Mouse (Mus musculus) neural tube, embryonic 14.5 days (tissue): ENCODE measurements around the gene Cab39l. TPM values are rescaled to one million over a fixed set of nuclear protein-coding genes. Genes with fewer than 3 reads are reported as not detected.
A peak's percentile ranks its signal among the peaks of the same experiment; 100 is the strongest.

ENCODE experiments used
- ATAC-seq: fragments of 200-750 bp; cut with Nextera tagmentation; 2 replicates; pipeline ENCODE4 v1.8.0; 2017; ENCODE audit warnings: low read depth, mild to moderate bottlenecking, moderate TSS enrichment, moderate library complexity
- H3K27ac ChIP-seq: fragments of 300-500 bp; sonication (generic); 2 replicates; pipeline ENCODE4 v1.5.1; 2014; ENCODE audit warnings: low read depth, mild to moderate bottlenecking, control low read depth, low read length, moderate library complexity, mixed read lengths
- H3K27me3 ChIP-seq: fragments of 300-500 bp; sonication (generic); 2 replicates; pipeline ENCODE4 v1.6.1; 2014; ENCODE audit warnings: low read length; ENCODE audit not compliant: control insufficient read depth, insufficient read depth
- H3K36me3 ChIP-seq: fragments of 300-500 bp; sonication (generic); 2 replicates; pipeline ENCODE4 v1.6.1; 2014; ENCODE audit warnings: low read length, mixed read lengths; ENCODE audit not compliant: control insufficient read depth, insufficient read depth
- H3K4me1 ChIP-seq: fragments of 300-500 bp; sonication (generic); 2 replicates; pipeline ENCODE4 v1.6.1; 2014; ENCODE audit warnings: low read length; ENCODE audit not compliant: control insufficient read depth, insufficient read depth
- H3K4me2 ChIP-seq: fragments of 300-500 bp; sonication (generic); 2 replicates; pipeline ENCODE4 v1.6.1; 2014; ENCODE audit warnings: mild to moderate bottlenecking, low read depth, low read length, control low read depth
- H3K4me3 ChIP-seq: fragments of 300-500 bp; sonication (generic); 2 replicates; pipeline ENCODE4 v1.5.1; 2014; ENCODE audit warnings: low read depth, low read length, control low read depth, mixed read lengths
- H3K9ac ChIP-seq: fragments of 300-500 bp; sonication (generic); replicated peaks from 2 replicates; pipeline ENCODE4 v1.6.1; 2014; ENCODE audit warnings: low read depth, mild to moderate bottlenecking, control low read depth, low read length, mixed read lengths
- H3K9me3 ChIP-seq: fragments of 300-500 bp; sonication (generic); 2 replicates; pipeline ENCODE4 v1.6.1; 2016; ENCODE audit warnings: low read length; ENCODE audit not compliant: control insufficient read depth
- WGBS: fragments of 180-500 bp; shearing (Covaris S2); extraction: QIAGEN DNeasy Blood & Tissue Kit; methylation state at CpG from one replicate; pipeline ENCODE4 v1.1.7; 2014; 5-methylcytosine and 5-hydroxymethylcytosine counted together
- polyA plus RNA-seq: library from polyadenylated mRNA; unstranded; fragments of >200 nt; fragmentation: Nextera tagmentation; extraction: Ambion mirVana; gene quantifications from 2 replicates; pipeline ENCODE4 v1.2.1, GENCODE M21; 2014

The Cab39l gene
- polyA plus RNA-seq, 1 experiment from 2014 or later, result 20.3 TPM

- WGBS, result 77% methylated on average over 6 of the region's 6 CpGs
- no peaks in the 10 kb centered on the region for H3K4me1 ChIP-seq
- no peak for ATAC-seq
- H3K36me3 ChIP-seq, result no peaks in the 10 kb centered on the region
- H3K27me3 ChIP-seq, result no peaks in the 10 kb centered on the region
- H3K27ac ChIP-seq, result no peak overlapping the region
- H3K4me3 ChIP-seq, result no peak overlapping the region
- no peaks in the 10 kb centered on the region for H3K9me3 ChIP-seq
- H3K9ac ChIP-seq, result no peak overlapping the region
- no peak overlapping the region for H3K4me2 ChIP-seq
Observed at GRCm38 (mm10) chr14:59549106-59549505, 108.3 kb downstream of the Cab39l start.

- WGBS, result 86% methylated on average over 2 of the region's 2 CpGs
- H3K4me2 ChIP-seq, result no peak overlapping the region
- no peaks in the 10 kb centered on the region for H3K9me3 ChIP-seq
- no peak overlapping the region for H3K9ac ChIP-seq
- H3K4me1 ChIP-seq, result no peaks in the 10 kb centered on the region
- no peaks in the 10 kb centered on the region for H3K36me3 ChIP-seq
- no peak for ATAC-seq
- no peak overlapping the region for H3K4me3 ChIP-seq
- no peaks in the 10 kb centered on the region for H3K27me3 ChIP-seq
- H3K27ac ChIP-seq, result no peak overlapping the region
Observed at GRCm38 (mm10) chr14:59550841-59551240, 110.1 kb downstream of the Cab39l start.

DNA sequence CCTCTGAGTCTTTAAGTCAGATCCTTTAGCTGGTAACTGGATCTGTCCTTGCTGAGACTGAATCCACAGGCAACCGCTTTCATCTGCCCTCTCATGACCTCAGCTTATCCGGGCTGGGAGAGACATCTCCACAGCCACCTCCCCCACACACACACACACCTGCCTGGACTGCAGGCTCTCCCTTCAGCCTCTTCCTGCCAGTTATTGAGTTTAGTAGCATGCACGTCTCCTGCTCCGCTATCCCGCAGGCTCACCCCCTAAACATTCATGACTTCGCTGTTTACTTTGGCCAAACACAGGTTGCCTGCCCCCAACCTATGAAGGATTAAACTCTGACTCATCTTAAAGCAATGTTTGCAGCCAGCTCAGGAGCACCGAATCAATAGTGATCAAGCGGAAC, 111.2 kb downstream of the Cab39l start:
- Histone ChIP-seq H3K9me3 (no peaks in the 10 kb centered on the region), H3K4me2 (no peak overlapping the region), H3K4me3 (no peak overlapping the region), H3K9ac (no peak overlapping the region), H3K27ac (no peak overlapping the region), H3K4me1 (no peaks in the 10 kb centered on the region), H3K27me3 (no peaks in the 10 kb centered on the region), H3K36me3 (no peaks in the 10 kb centered on the region)
- no peak for ATAC-seq
- 89% methylated on average over 8 of the region's 8 CpGs for WGBS

GRCm38 (mm10) chr14:59554025-59554424, 113.3 kb downstream of the Cab39l start:
- Histone ChIP-seq H3K4me1 (no peaks in the 10 kb centered on the region), H3K4me3 (no peak overlapping the region), H3K9ac (no peak overlapping the region), H3K4me2 (no peak overlapping the region), H3K36me3 (no peaks in the 10 kb centered on the region), H3K27me3 (no peaks in the 10 kb centered on the region), H3K9me3 (no peaks in the 10 kb centered on the region), H3K27ac (no peak overlapping the region)
- WGBS, result 79% methylated on average over 5 of the region's 5 CpGs
- no peak for ATAC-seq

DNA sequence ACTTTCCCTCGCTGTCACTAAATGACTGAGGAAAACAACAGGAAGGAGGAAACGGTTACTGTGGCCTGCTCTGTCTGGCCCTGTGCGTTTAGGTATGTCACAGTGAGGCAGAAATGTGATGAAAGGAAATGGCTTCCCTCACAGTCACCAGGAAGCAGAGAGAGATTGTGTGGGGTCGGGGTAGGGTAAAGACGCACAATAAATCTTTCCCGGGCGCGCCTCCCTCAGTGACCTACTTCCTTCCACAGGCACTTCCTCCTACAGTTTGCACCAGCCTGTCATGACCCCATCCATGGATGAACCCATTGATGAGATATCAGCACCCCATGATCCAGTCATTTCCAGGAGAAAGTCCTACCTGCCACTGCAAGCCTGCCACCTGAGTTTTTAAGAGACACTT, 114.2 kb downstream of the Cab39l start:
- H3K9me3 ChIP-seq, result no peaks in the 10 kb centered on the region
- H3K4me1 ChIP-seq, result no peaks in the 10 kb centered on the region
- no peaks in the 10 kb centered on the region for H3K36me3 ChIP-seq
- H3K27ac ChIP-seq, result no peak overlapping the region
- H3K27me3 ChIP-seq, result no peaks in the 10 kb centered on the region
- WGBS, result 79% methylated on average over 8 of the region's 8 CpGs
- no peak overlapping the region for H3K9ac ChIP-seq
- no peak for ATAC-seq
- H3K4me2 ChIP-seq, result no peak overlapping the region
- H3K4me3 ChIP-seq, result no peak overlapping the region

DNA sequence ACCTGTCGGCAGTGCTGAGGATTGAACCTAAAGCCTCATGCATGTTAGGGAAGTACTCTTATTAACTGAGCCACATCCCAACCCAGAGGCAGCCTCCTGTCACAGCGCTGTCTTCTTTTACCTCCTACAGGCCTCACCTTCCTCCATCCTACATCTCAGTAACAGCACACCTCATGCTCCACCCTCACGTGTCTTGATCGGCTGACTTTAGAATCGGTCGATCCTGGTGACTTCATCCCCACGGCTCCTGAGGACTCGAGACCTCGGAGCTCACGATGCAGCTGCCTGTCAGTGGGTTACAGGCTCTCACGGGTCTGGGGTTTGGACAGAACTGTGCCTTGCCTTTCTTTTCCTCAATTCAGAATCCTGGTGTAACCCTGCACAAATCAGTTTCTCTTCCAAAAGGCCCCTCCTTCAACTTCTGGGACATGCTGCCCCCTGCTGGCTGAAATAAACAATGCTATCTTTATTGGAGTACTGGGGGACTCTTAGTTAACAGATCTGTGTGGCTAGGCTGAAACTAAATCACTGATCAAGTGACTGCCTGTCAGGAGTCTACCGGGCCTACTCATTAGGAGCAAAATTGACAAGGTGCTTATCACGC, 115.3 kb downstream of the Cab39l start:
- Histone ChIP-seq H3K27me3 (no peaks in the 10 kb centered on the region), H3K36me3 (no peaks in the 10 kb centered on the region), H3K4me3 (no peak overlapping the region), H3K9ac (no peak overlapping the region), H3K9me3 (no peaks in the 10 kb centered on the region), H3K4me2 (no peak overlapping the region), H3K27ac (no peak overlapping the region), H3K4me1 (no peaks in the 10 kb centered on the region)
- ATAC-seq, result peak; percentile 42
- WGBS, result 59% methylated on average over 13 of the region's 13 CpGs

DNA sequence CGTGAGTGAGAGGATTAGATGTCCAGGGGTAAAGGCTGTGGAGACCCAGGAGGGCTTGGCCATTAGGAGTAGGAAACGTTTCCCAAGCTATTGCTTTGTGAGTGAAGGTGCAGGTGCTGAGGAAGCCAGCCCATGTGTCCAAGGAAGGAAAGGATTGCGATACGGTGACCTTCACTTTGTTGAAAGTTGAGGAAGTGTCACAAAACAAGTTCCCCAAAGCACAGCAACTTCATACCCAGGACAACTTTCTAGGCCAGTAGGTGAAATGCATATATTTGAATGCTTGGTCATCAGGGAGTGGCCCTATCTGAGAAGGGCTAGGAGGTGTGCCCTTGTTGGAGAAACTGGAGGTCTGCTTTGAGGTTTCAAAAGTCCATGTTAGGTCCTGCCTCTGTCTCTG, 116.3 kb downstream of the Cab39l start:
- 74% methylated on average over 4 of the region's 4 CpGs for WGBS

GRCm38 (mm10) chr14:59557886-59558285, 117.1 kb downstream of the Cab39l start:
- Histone ChIP-seq H3K9ac (no peak overlapping the region), H3K4me2 (no peak overlapping the region), H3K9me3 (no peaks in the 10 kb centered on the region), H3K4me3 (no peak overlapping the region), H3K27ac (no peak overlapping the region), H3K4me1 (no peaks in the 10 kb centered on the region), H3K27me3 (no peaks in the 10 kb centered on the region), H3K36me3 (no peaks in the 10 kb centered on the region)
- WGBS, result 38% methylated on average over 1 of the region's 1 CpGs
- ATAC-seq, result no peak

More for the DNA sequence above, 116.3 kb downstream of the Cab39l start:
- Histone ChIP-seq H3K36me3 (no peaks in the 10 kb centered on the region), H3K4me3 (no peak overlapping the region), H3K4me1 (no peaks in the 10 kb centered on the region), H3K9me3 (no peaks in the 10 kb centered on the region), H3K4me2 (no peak overlapping the region), H3K27ac (no peak overlapping the region), H3K9ac (no peak overlapping the region), H3K27me3 (no peaks in the 10 kb centered on the region)
- no peak for ATAC-seq

GRCm38 (mm10) chr14:59566756-59567155, 126.0 kb downstream of the Cab39l start:
- no peaks in the 10 kb centered on the region for H3K4me1 ChIP-seq
- no peak overlapping the region for H3K27ac ChIP-seq
- 91% methylated on average over 6 of the region's 6 CpGs for WGBS
- H3K36me3 ChIP-seq, result peaks cover 12% of the 10 kb centered on the region
- H3K9ac ChIP-seq, result no peak overlapping the region
- no peak overlapping the region for H3K4me2 ChIP-seq
- no peak for ATAC-seq
- H3K9me3 ChIP-seq, result no peaks in the 10 kb centered on the region
- H3K4me3 ChIP-seq, result no peak overlapping the region
- H3K27me3 ChIP-seq, result no peaks in the 10 kb centered on the region
